Mouse (Mus musculus): ENCODE results near the gene Ern2.

Gene Ern2

GRCm38 (mm10) chr7:122158915-122159902 lies 26.8 kb downstream of the Ern2 start, which contains the start of gene Plk1:
Plk1 (plus strand) TSS chr7:122159439.
- DNase-seq (ENCODE audit: low read depth, low spot score), result peak; percentile 68

- no peak for DNase-seq (ENCODE audit: low read depth, low spot score)
Observed at GRCm38 (mm10) chr7:122158488-122158887, 27.5 kb downstream of the Ern2 start.

DNA sequence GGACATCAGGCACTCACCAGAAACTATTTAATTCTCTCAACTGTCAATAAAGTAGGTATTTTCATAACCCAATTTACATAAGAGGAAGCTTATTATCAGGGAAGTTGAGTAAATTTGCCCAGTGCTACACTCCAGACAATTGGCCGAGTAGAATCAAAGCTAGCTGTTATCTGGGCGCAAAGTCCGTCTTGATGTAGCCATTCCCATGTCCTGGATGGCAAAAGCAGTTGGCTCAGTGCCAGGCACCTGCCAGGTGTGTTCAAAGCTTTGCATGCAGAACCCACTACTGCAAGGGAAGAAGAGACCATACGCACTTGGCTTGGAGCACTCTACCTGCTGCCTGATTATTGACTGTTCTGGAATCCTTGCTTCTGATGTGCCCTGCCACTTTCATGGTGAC lies 33.5 kb downstream of the Ern2 start:
- no peak for DNase-seq (ENCODE audit: low read depth, low spot score)

DNA sequence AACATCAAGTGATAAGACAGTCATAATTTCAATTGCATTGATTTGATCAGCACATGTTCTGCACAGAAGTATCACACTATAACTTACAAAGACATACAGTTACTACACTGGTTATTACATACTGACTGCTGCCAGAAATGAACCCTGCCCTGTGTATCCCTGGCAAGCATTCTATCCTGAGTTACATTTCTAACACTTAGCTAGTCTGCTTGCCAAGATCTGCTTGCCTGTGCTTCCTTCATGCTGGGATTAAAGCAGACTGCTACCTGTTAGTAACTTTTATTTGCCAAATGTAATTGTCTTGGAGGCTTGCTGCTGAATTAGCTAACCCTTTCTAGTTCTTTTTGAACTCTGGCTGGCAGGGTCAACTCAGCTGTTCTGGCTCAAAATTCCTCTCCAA lies 45.0 kb downstream of the Ern2 start:
- no peak for DNase-seq (ENCODE audit: low read depth, low spot score)

DNA sequence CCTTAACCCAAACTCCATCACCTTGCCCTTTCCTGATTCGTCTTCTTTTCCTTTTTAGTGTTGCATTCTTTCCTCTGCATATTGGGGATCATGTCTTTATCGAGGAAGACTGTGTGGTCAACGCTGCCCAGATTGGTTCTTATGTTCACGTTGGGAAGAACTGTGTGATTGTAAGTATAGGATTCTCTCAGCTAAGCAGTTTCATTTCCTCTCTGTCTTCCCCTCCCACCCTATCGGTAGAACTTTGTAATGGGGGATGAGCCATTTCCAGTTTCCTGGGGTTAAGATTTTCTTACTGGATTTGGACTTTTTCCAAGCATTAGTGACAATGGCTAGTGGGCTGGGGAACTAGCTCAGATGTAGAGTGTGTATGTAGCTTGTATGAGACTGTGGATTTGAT lies 47.8 kb downstream of the Ern2 start:
- DNase-seq (ENCODE audit: low read depth, low spot score), result no peak

- no peak for DNase-seq (ENCODE audit: low read depth, low spot score)
Observed at GRCm38 (mm10) chr7:122137071-122137470, 48.9 kb downstream of the Ern2 start.

DNA sequence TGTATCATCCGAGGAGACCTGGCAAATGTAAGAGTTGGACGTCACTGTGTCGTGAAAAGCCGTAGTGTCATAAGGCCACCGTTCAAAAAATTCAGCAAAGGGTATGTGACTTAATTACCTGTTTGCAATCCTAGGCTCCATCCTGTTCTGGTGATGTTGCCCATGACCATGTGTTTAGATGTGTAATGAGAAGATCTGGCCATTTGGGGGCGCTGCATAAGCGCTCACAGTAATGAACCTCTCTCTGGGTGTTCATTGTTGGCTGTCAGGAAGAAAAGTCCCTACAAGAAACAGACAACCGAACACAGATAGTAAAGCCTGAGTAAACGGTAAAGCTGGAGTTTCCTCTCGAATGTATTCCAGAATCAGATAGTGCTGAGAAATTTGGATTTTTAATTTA lies 50.9 kb downstream of the Ern2 start:
- no peak for DNase-seq (ENCODE audit: low read depth, low spot score)

DNA sequence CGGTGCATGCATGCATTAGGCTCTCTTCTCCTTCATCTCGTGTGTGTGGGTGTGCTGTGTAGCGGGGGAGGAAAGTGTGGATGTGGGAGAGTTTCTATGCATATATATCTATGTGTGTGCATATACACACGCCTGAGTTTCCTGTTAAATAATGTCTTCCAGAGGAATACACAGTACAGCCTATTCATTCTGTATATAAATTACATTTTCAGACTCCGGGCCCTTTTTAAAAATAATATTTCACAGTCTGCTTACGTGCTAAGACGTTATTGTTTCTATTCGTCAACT lies 52.7 kb downstream of the Ern2 start:
- no peak for DNase-seq (ENCODE audit: low read depth, low spot score)

- DNase-seq (ENCODE audit: low read depth, low spot score), result peak; percentile 90
Observed at GRCm38 (mm10) chr7:122132497-122133337, 53.3 kb downstream of the Ern2 start, which contains the start of the genes Palb2 and Dctn5. Palb2 (minus strand) TSS chr7:122132985. Dctn5 (plus strand) TSS chr7:122133041.

DNA sequence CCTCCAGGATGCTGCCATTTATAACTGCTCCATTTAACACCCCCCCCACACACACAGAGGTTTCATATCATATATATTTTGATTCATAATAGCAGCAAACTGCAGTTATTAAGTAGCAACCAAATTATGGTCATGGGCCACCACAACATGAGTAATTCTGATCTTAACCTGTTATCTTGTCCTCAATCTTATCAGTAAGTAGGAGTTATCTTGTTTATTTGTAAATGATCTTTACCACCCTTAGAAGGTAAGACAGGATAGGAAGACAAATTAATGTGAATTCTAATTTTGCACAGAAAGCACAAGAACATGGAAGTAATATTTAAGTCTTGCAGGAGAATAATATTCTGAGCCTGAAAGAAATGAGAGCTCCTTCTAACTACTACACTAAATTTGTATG lies 54.2 kb downstream of the Ern2 start:
- DNase-seq (ENCODE audit: low read depth, low spot score), result no peak

- no peak for DNase-seq (ENCODE audit: low read depth, low spot score)
Observed at GRCm38 (mm10) chr7:122126946-122127345, 59.1 kb downstream of the Ern2 start.

DNA sequence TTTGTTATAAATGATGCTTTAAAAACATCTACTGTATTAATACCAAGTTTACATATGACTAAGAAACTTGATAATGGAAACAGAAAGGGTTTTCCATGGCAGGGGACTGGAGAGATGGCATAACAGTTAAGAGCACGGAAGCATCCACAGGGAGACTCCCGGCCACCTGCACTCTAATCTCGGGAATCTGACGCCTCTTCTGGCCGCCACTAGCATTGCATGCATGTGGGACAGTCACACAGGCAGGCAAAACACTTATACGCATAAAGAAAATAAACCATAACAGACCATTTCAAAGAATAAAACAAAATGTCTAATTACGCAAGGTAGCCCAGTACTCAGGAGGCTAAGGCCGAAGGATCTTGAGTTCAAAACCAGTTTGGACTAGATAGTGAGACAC lies 60.4 kb downstream of the Ern2 start:
- DNase-seq (ENCODE audit: low read depth, low spot score), result no peak

GRCm38 (mm10) chr7:122123518-122123917 lies 62.5 kb downstream of the Ern2 start:
- no peak for DNase-seq (ENCODE audit: low read depth, low spot score)

All from brain, embryonic 18.5 days (tissue).